Mouse (Mus musculus) adrenal gland, postnatal 10 days (tissue): Measurements from ENCODE around the gene Hs3st2. TPM values are rescaled to one million over a fixed set of nuclear protein-coding genes. Genes with fewer than 3 reads are reported as not detected.
A peak's percentile ranks its signal among the peaks of the same experiment; 100 is the strongest.
"Not testable (repeated sequence)": the region's sequence is repeated elsewhere in the genome, so short reads cannot be mapped to it uniquely, and the experiment has no call there.

Experiments used
- DNase-seq: peaks from one replicate; pipeline ENCODE4 v3.0.0; 2021; ENCODE audit warnings: mixed read lengths
- long read RNA-seq, 2 experiments: library from polyadenylated mRNA; stranded (forward); transcript quantifications; one replicate each; pipeline ENCODE4 v2.0.0; 2021
- total RNA-seq, 2 experiments: library from RNA; stranded (reverse); gene quantifications; 2 replicates each; pipeline ENCODE4 v1.2.3; 2021

Gene Hs3st2
- total RNA-seq, result under 1 TPM; 0.61 to 0.81 TPM
- long read RNA-seq, experiment 1, partial matches to known transcripts, result 0 of 1 reads
- long read RNA-seq, experiment 1, other reads (novel, unspliced or antisense), result 0 of 1 reads
- long read RNA-seq, experiment 2, result 0 reads

- DNase-seq, result peak; percentile 79
Observed at GRCm38 (mm10) chr7:121391225-121391983, at the start of gene Hs3st2. Gene Hs3st2 (plus strand): TSS chr7:121391859.

- DNase-seq, result no peak
Observed at GRCm38 (mm10) chr7:121348284-121348963, 43.2 kb upstream of the Hs3st2 start.

- no peak for DNase-seq
Observed at GRCm38 (mm10) chr7:121351688-121352087, 40.0 kb upstream of the Hs3st2 start.

- DNase-seq, result not testable (repeated sequence)
Observed at GRCm38 (mm10) chr7:121361448-121361847, 30.2 kb upstream of the Hs3st2 start.

- no peak for DNase-seq
Observed at GRCm38 (mm10) chr7:121365584-121365983, 26.1 kb upstream of the Hs3st2 start.

GRCm38 (mm10) chr7:121367185-121367584, 24.5 kb upstream of the Hs3st2 start:
- no peak for DNase-seq

- DNase-seq, result no peak
Observed at GRCm38 (mm10) chr7:121371990-121372389, 19.7 kb upstream of the Hs3st2 start.

GRCm38 (mm10) chr7:121375456-121375855, 16.2 kb upstream of the Hs3st2 start:
- DNase-seq, result no peak

- DNase-seq, result no peak
Observed at GRCm38 (mm10) chr7:121378942-121379341, 12.7 kb upstream of the Hs3st2 start.

- peak; percentile 17 for DNase-seq
Observed at GRCm38 (mm10) chr7:121391984-121392739, 503 bp downstream of the Hs3st2 start.

- DNase-seq, result no peak
Observed at GRCm38 (mm10) chr7:121392740-121392993, 1.0 kb downstream of the Hs3st2 start.

GRCm38 (mm10) chr7:121393884-121394283, 2.2 kb downstream of the Hs3st2 start:
- DNase-seq, result no peak

GRCm38 (mm10) chr7:121394875-121395274, 3.2 kb downstream of the Hs3st2 start:
- DNase-seq, result no peak

GRCm38 (mm10) chr7:121410716-121411506, 19.3 kb downstream of the Hs3st2 start:
- no peak for DNase-seq

- DNase-seq, result no peak
Observed at GRCm38 (mm10) chr7:121411507-121411898, 19.8 kb downstream of the Hs3st2 start.

- no peak for DNase-seq
Observed at GRCm38 (mm10) chr7:121436884-121437283, 45.2 kb downstream of the Hs3st2 start.

- DNase-seq, result no peak
Observed at GRCm38 (mm10) chr7:121441186-121441585, 49.5 kb downstream of the Hs3st2 start.

GRCm38 (mm10) chr7:121444336-121444735, 52.7 kb downstream of the Hs3st2 start:
- no peak for DNase-seq

- DNase-seq, result no peak
Observed at GRCm38 (mm10) chr7:121446281-121446680, 54.6 kb downstream of the Hs3st2 start.

- DNase-seq, result no peak
Observed at GRCm38 (mm10) chr7:121450951-121451843, 59.5 kb downstream of the Hs3st2 start.

- no peak for DNase-seq
Observed at GRCm38 (mm10) chr7:121456716-121457115, 65.1 kb downstream of the Hs3st2 start.
